Mouse (Mus musculus): ENCODE measurements at regions not wholly inside any gene's neighbourhood (a gene's known extent, or its start where the extent isn't known, plus 50 kb on each side); places are given as distances from the start of the nearest gene placed in this dataset.
A peak's percentile ranks its signal among the peaks of the same experiment; 100 is the strongest.

GRCm38 (mm10) chr17:27364899-27365298, 156.3 kb downstream of the Grm4 start:
- H3K27me3 ChIP-seq (ENCODE audit: control insufficient read depth, insufficient read depth, low read length), result no peaks in the 10 kb centered on the region
- H3K27ac ChIP-seq (ENCODE audit: low read length), result no peak overlapping the region
- 85% methylated on average over 6 of the region's 6 CpGs for WGBS
- H3K36me3 ChIP-seq (ENCODE audit: control insufficient read depth, insufficient read depth, low read length), result no peaks in the 10 kb centered on the region
- no peaks in the 10 kb centered on the region for H3K9me3 ChIP-seq (ENCODE audit: control insufficient read depth, low read depth, low read length)
- no peak overlapping the region for H3K4me3 ChIP-seq (ENCODE audit: low read depth, low read length)
- H3K4me1 ChIP-seq (ENCODE audit: control insufficient read depth, insufficient read depth, low read length), result no peaks in the 10 kb centered on the region
- ATAC-seq (ENCODE audit: insufficient number of reproducible peaks, insufficient read depth, low FRiP score, low read depth), result no peak
- no peak overlapping the region for H3K4me2 ChIP-seq (replicated peaks; ENCODE audit: low read depth, low read length)
- H3K9ac ChIP-seq (replicated peaks; ENCODE audit: low read depth, low read length), result no peak overlapping the region

GRCm38 (mm10) chr17:27364338-27364737, 156.9 kb downstream of the Grm4 start:
- ATAC-seq (ENCODE audit: insufficient number of reproducible peaks, insufficient read depth, low FRiP score, low read depth), result no peak
- H3K27me3 ChIP-seq (ENCODE audit: control insufficient read depth, insufficient read depth, low read length), result no peaks in the 10 kb centered on the region
- H3K36me3 ChIP-seq (ENCODE audit: control insufficient read depth, insufficient read depth, low read length), result no peaks in the 10 kb centered on the region
- H3K4me3 ChIP-seq (ENCODE audit: low read depth, low read length), result no peak overlapping the region
- no peak overlapping the region for H3K9ac ChIP-seq (replicated peaks; ENCODE audit: low read depth, low read length)
- no peaks in the 10 kb centered on the region for H3K9me3 ChIP-seq (ENCODE audit: control insufficient read depth, low read depth, low read length)
- no peaks in the 10 kb centered on the region for H3K4me1 ChIP-seq (ENCODE audit: control insufficient read depth, insufficient read depth, low read length)
- H3K4me2 ChIP-seq (replicated peaks; ENCODE audit: low read depth, low read length), result no peak overlapping the region
- H3K27ac ChIP-seq (ENCODE audit: low read length), result no peak overlapping the region
- 88% methylated on average over 7 of the region's 7 CpGs for WGBS

DNA sequence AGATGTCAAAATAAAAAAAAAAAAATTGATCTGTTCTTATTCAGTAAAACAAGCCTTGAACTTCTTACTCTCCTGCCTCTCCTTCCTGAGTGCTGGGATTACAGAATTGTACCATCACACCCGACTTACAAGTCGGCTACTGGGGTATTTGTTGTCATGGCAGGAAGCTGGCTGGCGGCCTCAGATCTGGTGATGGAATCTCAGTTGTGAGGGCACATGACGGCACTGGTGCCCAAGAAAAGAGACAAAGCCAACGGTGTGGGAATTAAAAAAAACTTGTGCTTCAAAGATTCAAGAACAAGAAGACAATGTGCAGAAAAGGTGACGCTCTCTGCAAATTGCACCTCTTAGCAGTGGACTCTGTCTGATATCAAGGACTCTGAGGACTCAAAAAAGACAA, 157.3 kb downstream of the Grm4 start:
- no peak for ATAC-seq (ENCODE audit: insufficient number of reproducible peaks, insufficient read depth, low FRiP score, low read depth)
- Histone ChIP-seq H3K9ac (replicated peaks; ENCODE audit: low read depth, low read length) (no peak overlapping the region), H3K4me3 (ENCODE audit: low read depth, low read length) (no peak overlapping the region), H3K27me3 (ENCODE audit: control insufficient read depth, insufficient read depth, low read length) (no peaks in the 10 kb centered on the region), H3K4me1 (ENCODE audit: control insufficient read depth, insufficient read depth, low read length) (no peaks in the 10 kb centered on the region), H3K9me3 (ENCODE audit: control insufficient read depth, low read depth, low read length) (no peaks in the 10 kb centered on the region), H3K4me2 (replicated peaks; ENCODE audit: low read depth, low read length) (no peak overlapping the region), H3K36me3 (ENCODE audit: control insufficient read depth, insufficient read depth, low read length) (no peaks in the 10 kb centered on the region), H3K27ac (ENCODE audit: low read length) (no peak overlapping the region)
- WGBS, result 73% methylated on average over 6 of the region's 6 CpGs

- Histone ChIP-seq H3K27ac (ENCODE audit: low read length) (no peak overlapping the region), H3K9ac (replicated peaks; ENCODE audit: low read depth, low read length) (no peak overlapping the region), H3K4me1 (ENCODE audit: control insufficient read depth, insufficient read depth, low read length) (no peaks in the 10 kb centered on the region), H3K36me3 (ENCODE audit: control insufficient read depth, insufficient read depth, low read length) (no peaks in the 10 kb centered on the region), H3K4me3 (ENCODE audit: low read depth, low read length) (no peak overlapping the region), H3K9me3 (ENCODE audit: control insufficient read depth, low read depth, low read length) (no peaks in the 10 kb centered on the region), H3K27me3 (ENCODE audit: control insufficient read depth, insufficient read depth, low read length) (no peaks in the 10 kb centered on the region), H3K4me2 (replicated peaks; ENCODE audit: low read depth, low read length) (no peak overlapping the region)
- ATAC-seq (ENCODE audit: insufficient number of reproducible peaks, insufficient read depth, low FRiP score, low read depth), result no peak
- WGBS, result 89% methylated on average over 8 of the region's 8 CpGs
These were observed 158.0 kb upstream of the Lemd2 start for GRCm38 (mm10) chr17:27362221-27362620.

- no peaks in the 10 kb centered on the region for H3K27me3 ChIP-seq (ENCODE audit: control insufficient read depth, insufficient read depth, low read length)
- no peaks in the 10 kb centered on the region for H3K9me3 ChIP-seq (ENCODE audit: control insufficient read depth, low read depth, low read length)
- no peak overlapping the region for H3K27ac ChIP-seq (ENCODE audit: low read length)
- H3K4me3 ChIP-seq (ENCODE audit: low read depth, low read length), result no peak overlapping the region
- H3K36me3 ChIP-seq (ENCODE audit: control insufficient read depth, insufficient read depth, low read length), result no peaks in the 10 kb centered on the region
- no peak overlapping the region for H3K4me2 ChIP-seq (replicated peaks; ENCODE audit: low read depth, low read length)
- no peak for ATAC-seq (ENCODE audit: insufficient number of reproducible peaks, insufficient read depth, low FRiP score, low read depth)
- H3K9ac ChIP-seq (replicated peaks; ENCODE audit: low read depth, low read length), result no peak overlapping the region
- no peaks in the 10 kb centered on the region for H3K4me1 ChIP-seq (ENCODE audit: control insufficient read depth, insufficient read depth, low read length)
- 78% methylated on average over 2 of the region's 2 CpGs for WGBS
These were observed 157.1 kb upstream of the Lemd2 start for GRCm38 (mm10) chr17:27361362-27361761.

DNA sequence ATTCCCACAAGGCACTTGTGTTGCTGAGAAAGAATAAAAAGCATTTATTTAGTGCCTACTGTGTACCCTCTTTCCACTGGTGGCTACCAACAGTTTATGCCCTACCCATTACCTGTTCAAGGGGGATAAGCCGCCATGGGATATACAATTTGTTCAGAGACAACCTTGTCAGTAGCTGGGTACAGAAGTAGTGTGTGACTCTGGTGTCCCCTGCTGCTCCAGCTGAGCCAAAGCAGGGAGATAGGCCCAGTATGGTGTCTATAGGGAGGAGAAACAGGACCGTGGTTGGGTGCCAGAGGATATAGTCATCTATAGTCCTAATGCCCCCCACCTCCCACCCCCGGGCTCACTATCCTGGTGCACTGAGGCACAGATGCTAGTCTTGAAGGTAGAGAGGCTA, 152.6 kb upstream of the Lemd2 start:
- Histone ChIP-seq H3K4me3 (ENCODE audit: low read depth, low read length) (no peak overlapping the region), H3K4me1 (ENCODE audit: control insufficient read depth, insufficient read depth, low read length) (no peaks in the 10 kb centered on the region), H3K4me2 (replicated peaks; ENCODE audit: low read depth, low read length) (no peak overlapping the region), H3K27ac (ENCODE audit: low read length) (no peak overlapping the region), H3K9me3 (ENCODE audit: control insufficient read depth, low read depth, low read length) (no peaks in the 10 kb centered on the region), H3K27me3 (ENCODE audit: control insufficient read depth, insufficient read depth, low read length) (no peaks in the 10 kb centered on the region), H3K9ac (replicated peaks; ENCODE audit: low read depth, low read length) (no peak overlapping the region), H3K36me3 (ENCODE audit: control insufficient read depth, insufficient read depth, low read length) (no peaks in the 10 kb centered on the region)
- WGBS, result 81% methylated on average over 3 of the region's 3 CpGs
- ATAC-seq (ENCODE audit: insufficient number of reproducible peaks, insufficient read depth, low FRiP score, low read depth), result 0 out of 2 replicates have a peak, but pooled peaks have one; percentile 53

DNA sequence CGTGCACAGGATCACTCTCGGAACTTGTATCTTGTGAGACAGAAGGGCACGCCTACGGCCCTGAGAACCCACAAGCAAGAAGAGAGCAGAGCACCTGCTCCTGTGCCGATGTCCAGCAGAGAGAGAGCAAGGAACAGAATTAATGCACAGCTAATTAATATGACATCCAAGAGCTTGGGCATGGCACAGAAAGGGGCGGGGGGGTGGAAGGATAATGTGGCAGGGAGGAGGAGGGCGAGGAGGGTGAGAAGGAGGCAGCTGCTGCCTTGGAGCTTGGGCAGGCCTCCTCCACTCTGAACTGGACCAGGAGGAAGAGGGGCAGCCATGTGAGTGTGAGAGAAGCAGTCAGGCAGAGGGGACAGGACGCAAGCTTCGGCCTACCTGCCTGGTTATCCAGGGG, 151.4 kb upstream of the Lemd2 start:
- H3K4me1 ChIP-seq (ENCODE audit: control insufficient read depth, insufficient read depth, low read length), result no peaks in the 10 kb centered on the region
- H3K9me3 ChIP-seq (ENCODE audit: control insufficient read depth, low read depth, low read length), result no peaks in the 10 kb centered on the region
- no peak overlapping the region for H3K4me2 ChIP-seq (replicated peaks; ENCODE audit: low read depth, low read length)
- no peak overlapping the region for H3K4me3 ChIP-seq (ENCODE audit: low read depth, low read length)
- no peaks in the 10 kb centered on the region for H3K27me3 ChIP-seq (ENCODE audit: control insufficient read depth, insufficient read depth, low read length)
- H3K9ac ChIP-seq (replicated peaks; ENCODE audit: low read depth, low read length), result no peak overlapping the region
- H3K36me3 ChIP-seq (ENCODE audit: control insufficient read depth, insufficient read depth, low read length), result no peaks in the 10 kb centered on the region
- no peak for ATAC-seq (ENCODE audit: insufficient number of reproducible peaks, insufficient read depth, low FRiP score, low read depth)
- H3K27ac ChIP-seq (ENCODE audit: low read length), result no peak overlapping the region
- 95% methylated on average over 9 of the region's 9 CpGs for WGBS

DNA sequence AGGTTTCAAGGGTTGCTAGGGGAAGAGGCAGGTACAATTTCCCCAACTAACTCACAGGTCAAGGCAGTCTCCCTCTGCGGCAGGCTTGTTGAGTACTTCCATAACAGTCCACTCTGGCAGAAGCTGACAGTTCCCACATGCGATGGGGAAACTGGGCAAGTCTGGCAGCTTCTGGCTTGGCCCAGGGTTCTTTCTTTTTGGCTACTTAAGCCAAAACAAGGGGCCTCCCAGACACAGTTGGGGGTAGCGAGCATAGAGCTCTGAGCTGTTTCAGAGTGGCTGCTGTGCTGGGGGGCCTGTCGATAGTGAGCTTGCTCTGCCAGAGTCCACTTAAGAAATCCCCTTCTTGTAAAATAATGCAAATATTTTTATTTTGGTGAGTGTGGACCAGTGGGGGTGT, 150.8 kb upstream of the Lemd2 start:
- no peak overlapping the region for H3K4me3 ChIP-seq (ENCODE audit: low read depth, low read length)
- H3K27ac ChIP-seq (ENCODE audit: low read length), result no peak overlapping the region
- no peaks in the 10 kb centered on the region for H3K36me3 ChIP-seq (ENCODE audit: control insufficient read depth, insufficient read depth, low read length)
- H3K9me3 ChIP-seq (ENCODE audit: control insufficient read depth, low read depth, low read length), result no peaks in the 10 kb centered on the region
- no peak overlapping the region for H3K4me2 ChIP-seq (replicated peaks; ENCODE audit: low read depth, low read length)
- H3K27me3 ChIP-seq (ENCODE audit: control insufficient read depth, insufficient read depth, low read length), result no peaks in the 10 kb centered on the region
- WGBS, result 94% methylated on average over 4 of the region's 4 CpGs
- no peak overlapping the region for H3K9ac ChIP-seq (replicated peaks; ENCODE audit: low read depth, low read length)
- H3K4me1 ChIP-seq (ENCODE audit: control insufficient read depth, insufficient read depth, low read length), result no peaks in the 10 kb centered on the region
- ATAC-seq (ENCODE audit: insufficient number of reproducible peaks, insufficient read depth, low FRiP score, low read depth), result no peak

DNA sequence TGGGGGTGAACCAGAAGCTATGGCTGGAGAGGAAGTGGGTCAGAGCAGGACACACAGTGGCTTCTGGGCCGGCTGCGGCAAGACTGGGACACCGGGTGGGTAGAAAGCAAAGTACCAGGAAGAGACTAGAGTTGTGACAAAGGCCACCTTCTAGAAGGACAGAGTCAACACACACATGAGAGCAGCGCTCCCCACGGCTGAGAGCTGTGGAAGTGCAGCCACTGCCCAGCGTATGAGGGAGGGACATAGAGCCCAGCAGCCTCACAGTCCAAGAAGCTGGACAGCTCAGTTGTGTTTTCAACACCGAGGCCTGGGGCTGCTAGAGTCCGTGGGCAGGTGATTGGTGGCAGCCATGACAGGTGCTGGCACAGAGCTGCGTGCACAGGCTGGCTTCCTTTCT, 145.6 kb upstream of the Lemd2 start:
- no peak overlapping the region for H3K4me3 ChIP-seq (ENCODE audit: low read depth, low read length)
- H3K27me3 ChIP-seq (ENCODE audit: control insufficient read depth, insufficient read depth, low read length), result no peaks in the 10 kb centered on the region
- H3K9me3 ChIP-seq (ENCODE audit: control insufficient read depth, low read depth, low read length), result no peaks in the 10 kb centered on the region
- H3K4me2 ChIP-seq (replicated peaks; ENCODE audit: low read depth, low read length), result no peak overlapping the region
- H3K27ac ChIP-seq (ENCODE audit: low read length), result no peak overlapping the region
- H3K9ac ChIP-seq (replicated peaks; ENCODE audit: low read depth, low read length), result no peak overlapping the region
- H3K4me1 ChIP-seq (ENCODE audit: control insufficient read depth, insufficient read depth, low read length), result no peaks in the 10 kb centered on the region
- 81% methylated on average over 9 of the region's 9 CpGs for WGBS
- no peaks in the 10 kb centered on the region for H3K36me3 ChIP-seq (ENCODE audit: control insufficient read depth, insufficient read depth, low read length)
- ATAC-seq (ENCODE audit: insufficient number of reproducible peaks, insufficient read depth, low FRiP score, low read depth), result no peak
